Mouse (Mus musculus) thymus, adult 2 months (tissue): Measurements from ENCODE around the gene Gm10198. TPM values are rescaled to one million over a fixed set of nuclear protein-coding genes. Genes with fewer than 3 reads are reported as not detected.

Experiments
- DNase-seq: peaks from one replicate; pipeline ENCODE4 v3.0.0; 2021
- H3K27ac ChIP-seq: fragments of 200-500 bp; 2 replicates; pipeline ENCODE4 v1.5.1; 2012; ENCODE audit warnings: low read length, control low read depth; ENCODE audit not compliant: control insufficient read depth, insufficient read depth
- H3K27me3 ChIP-seq: fragments of 200-500 bp; 2 replicates; pipeline ENCODE4 v1.6.1; 2012; ENCODE audit warnings: mild to moderate bottlenecking, low read length, moderate library complexity, mixed read lengths; ENCODE audit not compliant: control insufficient read depth, insufficient read depth
- H3K36me3 ChIP-seq: fragments of 200-500 bp; 2 replicates; pipeline ENCODE4 v1.6.1; 2012; ENCODE audit warnings: mild to moderate bottlenecking, low read length, moderate library complexity; ENCODE audit not compliant: control insufficient read depth, insufficient read depth
- H3K4me1 ChIP-seq: fragments of 200-500 bp; replicated peaks from 2 replicates; pipeline ENCODE4 v1.6.1; 2012; ENCODE audit warnings: low read length; ENCODE audit not compliant: control insufficient read depth, insufficient read depth
- H3K4me3 ChIP-seq: fragments of 200-500 bp; 2 replicates; pipeline ENCODE4 v1.5.1; 2012; ENCODE audit warnings: mild to moderate bottlenecking, low read length, control low read depth, moderate library complexity; ENCODE audit not compliant: control insufficient read depth, insufficient read depth
- CTCF ChIP-seq: fragments of 200-500 bp; IDR thresholded peaks from 2 replicates; pipeline ENCODE4 v1.5.1; 2012; ENCODE audit warnings: mild to moderate bottlenecking, control low read depth, low read length, moderate library complexity, borderline replicate concordance; ENCODE audit not compliant: control insufficient read depth, poor library complexity, insufficient read depth; ENCODE audit errors: extremely low read depth
- POLR2A ChIP-seq: fragments of 200-500 bp; IDR thresholded peaks from 2 replicates; pipeline ENCODE4 v1.6.1; 2012; ENCODE audit warnings: mild to moderate bottlenecking, low read length, control low read depth, moderate library complexity; ENCODE audit not compliant: control insufficient read depth, poor library complexity, insufficient read depth; ENCODE audit errors: extremely low read depth
- WGBS: fragments of 180-500 bp; shearing (Covaris S2); methylation state at CpG from one replicate; pipeline ENCODE4 v1.1.7; 2018; 5-methylcytosine and 5-hydroxymethylcytosine counted together
- polyA plus RNA-seq: library from polyadenylated mRNA; depleted of rRNA; stranded (reverse); fragments of >200 nt; gene quantifications from 2 replicates; pipeline ENCODE4 v1.2.3, GENCODE M21; 2012

Gm10198 gene
- polyA plus RNA-seq, 1 experiment: not detected

DNA sequence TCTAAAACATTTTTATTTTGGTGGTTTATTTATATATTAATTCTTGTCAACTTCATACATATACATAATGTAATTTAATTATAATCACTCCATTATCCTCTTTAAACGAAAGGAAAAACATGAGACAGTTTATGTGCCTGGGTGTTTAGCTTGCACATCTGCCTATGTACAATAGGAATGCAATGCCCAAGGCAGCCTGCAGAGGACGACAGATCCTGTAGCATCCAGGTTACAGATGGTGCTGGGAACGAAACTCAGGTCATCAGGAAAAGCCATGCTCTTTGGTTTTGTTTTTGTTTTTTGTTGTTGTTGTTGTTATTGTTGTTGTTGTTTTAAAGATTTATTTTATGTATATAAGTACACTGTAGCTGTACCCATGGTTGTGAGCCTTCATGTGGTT, 32.4 kb upstream of the Gm10198 start:
- no peaks in the 10 kb centered on the region for H3K4me1 ChIP-seq
- DNase-seq: no peak
- TF ChIP-seq POLR2A: no peak
- no peak for TF ChIP-seq CTCF
- H3K27me3 ChIP-seq: no peaks in the 10 kb centered on the region
- no peak overlapping the region for H3K4me3 ChIP-seq
- no peak overlapping the region for H3K27ac ChIP-seq
- no peaks in the 10 kb centered on the region for H3K36me3 ChIP-seq
- WGBS: 95% methylated on average over 3 of the region's 3 CpGs

DNA sequence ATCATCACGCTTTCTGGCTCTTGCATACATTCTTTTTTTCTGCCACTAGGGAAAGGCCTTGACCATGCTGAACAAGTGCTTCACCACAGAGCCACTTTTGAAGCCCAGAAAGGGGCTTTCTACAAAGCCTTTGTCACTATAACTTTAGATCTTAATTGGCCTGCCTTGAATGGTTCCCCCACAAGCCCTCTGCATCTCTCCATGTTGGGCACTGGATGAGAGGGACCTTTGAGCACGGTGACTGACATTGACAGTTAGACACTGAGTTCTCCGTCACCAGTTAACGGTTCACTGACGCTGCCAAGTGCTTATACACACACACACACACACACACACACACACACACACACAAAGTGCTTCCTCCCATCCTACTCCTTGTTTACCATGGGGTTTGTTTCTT, 30.0 kb upstream of the Gm10198 start:
- 85% methylated on average over 5 of the region's 5 CpGs for WGBS
- TF ChIP-seq CTCF: no peak
- TF ChIP-seq POLR2A: no peak
- no peaks in the 10 kb centered on the region for H3K4me1 ChIP-seq
- no peak overlapping the region for H3K4me3 ChIP-seq
- H3K27me3 ChIP-seq: no peaks in the 10 kb centered on the region
- H3K27ac ChIP-seq: no peak overlapping the region
- DNase-seq: no peak
- no peaks in the 10 kb centered on the region for H3K36me3 ChIP-seq

DNA sequence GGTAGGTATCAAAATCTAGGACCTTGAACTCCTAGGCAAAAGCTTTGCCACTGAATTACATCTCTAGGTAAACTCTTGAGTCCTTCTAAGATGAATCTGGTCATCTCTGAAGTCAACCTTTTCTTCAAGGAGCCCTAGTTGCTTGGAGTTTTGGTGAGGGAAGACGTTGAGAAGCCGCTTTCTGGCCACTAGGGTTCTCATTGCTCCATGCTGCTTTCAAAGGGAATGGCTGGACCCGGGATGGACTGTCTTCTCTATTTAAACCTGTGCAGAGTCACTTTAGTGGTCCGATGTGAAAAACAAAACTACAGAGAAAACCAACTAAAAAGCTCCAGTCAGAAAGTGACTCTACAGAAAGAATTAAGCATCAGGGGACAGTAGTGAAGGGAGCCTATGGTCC, 18.4 kb upstream of the Gm10198 start:
- WGBS: 27% methylated on average over 4 of the region's 4 CpGs
- H3K4me3 ChIP-seq: no peak overlapping the region
- DNase-seq: no peak
- TF ChIP-seq POLR2A: no peak
- no peak for TF ChIP-seq CTCF
- no peaks in the 10 kb centered on the region for H3K4me1 ChIP-seq
- H3K27me3 ChIP-seq: no peaks in the 10 kb centered on the region
- H3K27ac ChIP-seq: no peak overlapping the region
- H3K36me3 ChIP-seq: no peaks in the 10 kb centered on the region

DNA sequence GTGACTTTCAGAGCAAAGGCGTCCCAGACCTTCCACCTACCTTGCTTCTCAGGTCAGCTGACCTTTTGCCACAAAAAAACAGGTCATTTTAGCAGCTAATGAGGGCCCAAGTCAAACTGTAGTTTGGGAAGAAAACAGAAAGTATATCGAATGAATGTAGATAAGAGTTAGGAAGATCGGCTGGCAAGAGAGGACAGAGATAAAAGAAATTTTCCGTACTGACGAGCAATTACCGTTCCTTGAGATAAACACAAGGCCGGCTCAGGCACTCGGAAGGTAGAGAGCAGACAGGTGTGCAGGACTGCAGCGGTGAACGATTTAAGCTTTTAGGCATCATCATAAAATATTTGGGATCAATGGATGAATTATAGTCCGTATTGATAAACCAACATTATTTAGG, 15.4 kb upstream of the Gm10198 start:
- 96% methylated on average over 11 of the region's 11 CpGs for WGBS
- Histone ChIP-seq H3K27me3 (no peaks in the 10 kb centered on the region), H3K36me3 (no peaks in the 10 kb centered on the region), H3K27ac (no peak overlapping the region), H3K4me3 (no peak overlapping the region), H3K4me1 (no peaks in the 10 kb centered on the region)
- no peak for DNase-seq
- TF ChIP-seq CTCF (no peak), POLR2A (no peak)

DNA sequence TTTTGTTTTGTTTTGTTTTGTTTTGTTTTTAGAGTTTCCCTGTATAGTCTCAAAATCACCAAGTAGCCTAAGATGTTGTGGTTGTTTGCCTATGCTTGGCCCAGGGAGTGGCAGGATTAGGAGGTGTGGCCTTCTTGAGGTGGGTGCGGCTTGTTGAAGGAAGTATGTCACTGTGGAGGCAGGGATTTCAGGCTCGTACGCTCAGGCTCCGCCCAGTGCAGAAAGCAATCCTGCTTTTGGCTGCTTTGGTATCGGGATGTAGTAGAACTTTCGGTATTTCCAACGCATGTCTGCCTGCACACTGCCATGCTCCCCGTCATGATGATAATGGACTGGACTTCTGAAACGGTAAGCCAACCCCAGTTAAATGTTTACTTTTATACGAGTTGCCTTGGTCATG, 12.5 kb upstream of the Gm10198 start:
- Histone ChIP-seq H3K4me1 (no peaks in the 10 kb centered on the region), H3K27me3 (no peaks in the 10 kb centered on the region), H3K4me3 (no peak overlapping the region), H3K27ac (no peak overlapping the region), H3K36me3 (no peaks in the 10 kb centered on the region)
- TF ChIP-seq CTCF: no peak
- TF ChIP-seq POLR2A: no peak
- no peak for DNase-seq
- WGBS: 97% methylated on average over 10 of the region's 10 CpGs

DNA sequence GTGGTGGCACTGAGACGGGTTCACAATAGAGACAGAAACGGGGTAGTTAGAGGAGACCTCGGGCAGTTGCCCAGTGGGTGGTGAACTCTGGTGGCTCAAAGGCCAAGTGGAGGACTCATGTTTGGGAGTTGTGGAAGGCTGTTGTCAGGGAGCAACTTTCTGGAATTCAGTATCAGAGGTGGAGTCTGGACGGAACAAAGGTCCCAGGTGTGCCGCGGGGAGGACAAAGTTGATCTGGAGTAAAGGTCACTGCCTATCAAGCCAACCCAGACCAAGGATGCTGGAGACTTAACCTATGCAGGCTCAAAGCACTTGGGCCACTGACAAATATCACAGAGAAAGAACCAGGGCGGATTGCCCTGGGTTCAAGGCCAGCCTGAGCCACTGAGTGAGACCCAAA, 5.5 kb downstream of the Gm10198 start:
- no peak for TF ChIP-seq POLR2A
- TF ChIP-seq CTCF: no peak
- WGBS: 97% methylated on average over 7 of the region's 7 CpGs
- DNase-seq: no peak
- Histone ChIP-seq H3K4me3 (no peak overlapping the region), H3K27ac (no peak overlapping the region), H3K27me3 (no peaks in the 10 kb centered on the region), H3K4me1 (no peaks in the 10 kb centered on the region), H3K36me3 (no peaks in the 10 kb centered on the region)

DNA sequence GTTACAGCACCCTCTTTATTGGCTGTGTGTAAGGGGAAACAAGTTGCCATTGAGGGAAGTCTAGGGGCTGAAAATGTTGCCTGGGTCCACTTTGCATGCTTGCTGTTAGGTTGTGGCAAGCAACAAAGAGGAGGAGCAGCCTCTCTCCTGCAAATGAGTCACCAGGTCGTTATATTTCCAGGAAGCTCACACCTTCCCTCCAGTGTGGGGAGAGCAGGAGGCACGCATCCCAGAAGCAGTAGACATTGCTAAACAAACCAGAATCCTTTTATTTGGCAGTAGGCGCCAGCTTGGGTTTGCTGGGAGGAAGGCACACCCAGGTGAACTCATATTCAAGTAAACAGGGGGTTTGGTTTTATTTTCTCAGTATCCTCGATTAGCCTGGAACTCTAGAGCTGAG, 8.8 kb downstream of the Gm10198 start:
- no peak for DNase-seq
- Histone ChIP-seq H3K36me3 (no peaks in the 10 kb centered on the region), H3K27me3 (no peaks in the 10 kb centered on the region), H3K4me1 (no peaks in the 10 kb centered on the region), H3K4me3 (no peak overlapping the region), H3K27ac (no peak overlapping the region)
- 63% methylated on average over 4 of the region's 4 CpGs for WGBS
- no peak for TF ChIP-seq POLR2A
- no peak for TF ChIP-seq CTCF
